ENCODE assay signal across 9 mouse cellular contexts in genomic region chr7:29290691-29291485, GRCm38 (mm10). TPM values are rescaled to one million over a fixed set of nuclear protein-coding genes. Genes with fewer than 3 reads are reported as not detected.
DNase-seq lines count a peak whose midpoint lies in the region; ATAC-seq and TF ChIP-seq lines count a peak whose summit lies in the region.
"Had no signal": no experiment of that assay in that cellular context is flagged by ENCODE, and none has a peak within 500 bp of the region (broad histone marks: within the 10 kb centered on the region; RNA-seq: fewer than 3 reads in every experiment).

No protein-coding gene starts in this region.

- peaks cover 29% of the 10 kb centered on the region for H3K4me1 ChIP-seq in heart, embryonic 11.5 days (ENCODE audit: control insufficient read depth, insufficient read depth, low read length)
- peaks cover 9 to 34% of the 10 kb centered on the region in 2 experiments; a peak in 3 of 4 replicates for H3K4me1 ChIP-seq in ES-E14 (ENCODE audit: control insufficient read depth in 2 of 2, insufficient read depth in 2 of 2, low read length in 2 of 2, poor library complexity in 1 of 2)
- peaks cover 51% of the 10 kb centered on the region for H3K4me1 ChIP-seq in forebrain, embryonic 13.5 days

- in situ Hi-C loops in ES-E14 (cut with MboI; ENCODE audit: low sequenced_read_pairs in 2 of 2, unreplicated experiment in 2 of 2), result no loop called here

- 49% methylated on average over 11 of the region's 11 CpGs for WGBS in heart, embryonic 11.5 days (ENCODE audit: insufficient replicate concordance)
- WGBS in forebrain, embryonic 13.5 days, result 39% methylated on average over 11 of the region's 11 CpGs

- no peak overlapping the region for H3K4me2 ChIP-seq in heart, embryonic 11.5 days
- peak overlapping the region; percentile 17; the same call in 1 of the 2 replicates for H3K4me2 ChIP-seq in forebrain, embryonic 13.5 days

- H3K27me3 ChIP-seq in heart, embryonic 11.5 days (ENCODE audit: control insufficient read depth, insufficient read depth, low read length), result peaks cover 28% of the 10 kb centered on the region
- H3K27me3 ChIP-seq in forebrain, embryonic 13.5 days, result peaks cover 14% of the 10 kb centered on the region; the same call in 1 of the 2 replicates

- intact Hi-C loops in heart, postnatal 36 days (cut with DNase I), result loop anchor here (10.0 kb wide), 1 partner anchor 316 kb away; no protein-coding TSS in a partner anchor
- intact Hi-C loops in left cerebral cortex, postnatal 14 days (cut with DNase I), result loop anchor here (10.0 kb wide), 1 partner anchor 166 kb away; the partner anchor contains the start of gene Ryr1

- H3K36me3 ChIP-seq in heart, embryonic 11.5 days (ENCODE audit: control insufficient read depth, insufficient read depth, low read length), result no peaks in the 10 kb centered on the region
- H3K36me3 ChIP-seq in ES-E14 (ENCODE audit: control insufficient read depth, insufficient read depth, low read length, poor library complexity, severe bottlenecking), result peaks cover 2% of the 10 kb centered on the region; the same call in 1 of the 2 replicates
- no peaks in the 10 kb centered on the region for H3K36me3 ChIP-seq in forebrain, embryonic 13.5 days (ENCODE audit: poor library complexity, severe bottlenecking)
- H3K36me3 ChIP-seq: G1E had no signal

- H3K9me3 ChIP-seq in heart, embryonic 11.5 days (replicated peaks; ENCODE audit: control insufficient read depth, low read length), result no peaks in the 10 kb centered on the region
- H3K9me3 ChIP-seq in ES-E14 (ENCODE audit: control insufficient read depth, insufficient read depth, low read depth, low read length), result no peaks in the 10 kb centered on the region
- no peaks in the 10 kb centered on the region for H3K9me3 ChIP-seq in forebrain, embryonic 13.5 days (replicated peaks)
- H3K9me3 ChIP-seq: G1E had no signal

- no peak overlapping the region for H3K27ac ChIP-seq in heart, embryonic 11.5 days (ENCODE audit: low read depth, low read length)
- H3K27ac ChIP-seq in ES-E14 (ENCODE audit: insufficient read depth, low read depth, low read length, poor library complexity, severe bottlenecking), result no peak overlapping the region
- peak overlapping the region; percentile 88 for H3K27ac ChIP-seq in forebrain, embryonic 13.5 days

- ATAC-seq in heart, embryonic 11.5 days (replicated peaks; ENCODE audit: insufficient number of reproducible peaks, low FRiP score, low TSS enrichment), result no peak
- ATAC-seq in forebrain, embryonic 13.5 days, result no peak

- 0 out of 2 replicates have a peak overlapping the region, but pooled peaks have one; percentile 5 for H3K9ac ChIP-seq in heart, embryonic 11.5 days (ENCODE audit: low read depth, low read length)
- H3K9ac ChIP-seq in ES-E14 (ENCODE audit: insufficient read depth, low read depth, low read length, poor library complexity, severe bottlenecking), result peak overlapping the region; percentile 9; the same call in 1 of the 2 replicates
- H3K9ac ChIP-seq in forebrain, embryonic 13.5 days, result peak overlapping the region; percentile 17; the same call in 1 of the 2 replicates

- no peak overlapping the region for H3K4me3 ChIP-seq in heart, embryonic 11.5 days (ENCODE audit: low read depth, low read length)
- H3K4me3 ChIP-seq in ES-E14 (ENCODE audit: insufficient read depth in 1 of 2, low read depth in 1 of 2, low read length in 2 of 2, poor library complexity in 1 of 2, severe bottlenecking in 1 of 2), result no peak overlapping the region
- H3K4me3 ChIP-seq in forebrain, embryonic 13.5 days, result no peak overlapping the region

- DNase-seq in heart, postnatal 36 days, result no peak
- DNase-seq in ES-E14 (ENCODE audit: low read depth, low spot score), result no peak
- peak; percentile 67 for DNase-seq in lung, postnatal 10 days
- no peak for DNase-seq in adrenal gland, postnatal 25 days
- DNase-seq in adrenal gland, adult 18-20 months (ENCODE audit: low spot score in 2 of 2), result no peak
- DNase-seq in left cerebral cortex, postnatal 14 days (ENCODE audit: low spot score in 2 of 2), result no peak

TF ChIP-seq in ES-E14, 5 proteins besides CTCF, POLR2A, EP300 and RAD21:
- TF ChIP-seq HCFC1 (IDR thresholded peaks at IDR 0.05; ENCODE audit: borderline replicate concordance, insufficient read depth, low read length) (no peak), ZNF384 (IDR thresholded peaks at IDR 0.05; ENCODE audit: low read depth, low read length) (no peak)

RNA-seq across cellular contexts. Expression of gene Ppp1r14a, which starts 1.8 kb away (rescaled TPM):
- 9.4 and 10.3 TPM in 2 replicates for polyA plus RNA-seq in heart, embryonic 11.5 days (2014; fragmentation: Nextera tagmentation; extraction: Ambion mirVana)
- total RNA-seq in heart, postnatal 36 days (2021), result 10 to 100 TPM in 1 of 2 experiments, 1 to 10 TPM in 1; 9.6 to 10.5 TPM
- total RNA-seq in ES-E14 (2012; rRNA removed), result 10.6 and 11.2 TPM in 2 replicates
- 14.9 and 17.2 TPM in 2 replicates for polyA plus RNA-seq in forebrain, embryonic 13.5 days (2015; fragmentation: Nextera tagmentation; extraction: Ambion mirVana)
- total RNA-seq in adrenal gland, postnatal 25 days (2021), result 5.5 and 6.7 TPM in 2 replicates
- 1 to 10 TPM; 4.8 TPM for total RNA-seq in adrenal gland, adult 18-20 months (2021)
- total RNA-seq in left cerebral cortex, postnatal 14 days (2021), result 1 to 10 TPM; 6.6 to 8.0 TPM
- total RNA-seq: G1E had no signal

RNA-seq across cellular contexts. Expression of gene Spint2, which starts 9.2 kb away (rescaled TPM):
- 39.2 and 42.8 TPM in 2 replicates for polyA plus RNA-seq in heart, embryonic 11.5 days (2014; fragmentation: Nextera tagmentation; extraction: Ambion mirVana)
- 10 to 100 TPM; 34.8 to 44.9 TPM for total RNA-seq in heart, postnatal 36 days (2021)
- total RNA-seq in ES-E14 (2012; rRNA removed), result 202 and 424 TPM in 2 replicates
- polyA plus RNA-seq in forebrain, embryonic 13.5 days (2015; fragmentation: Nextera tagmentation; extraction: Ambion mirVana), result 30.1 and 41.3 TPM in 2 replicates
- total RNA-seq in adrenal gland, postnatal 25 days (2021), result 23.0 and 36.9 TPM in 2 replicates
- total RNA-seq in adrenal gland, adult 18-20 months (2021), result 10 to 100 TPM; 48.4 to 83.8 TPM
- 10 to 100 TPM; 11.5 to 19.4 TPM for total RNA-seq in left cerebral cortex, postnatal 14 days (2021)

RNA-seq across cellular contexts. Expression of gene Dpf1, which starts 12.9 kb away (rescaled TPM):
- 2.9 and 3.3 TPM in 2 replicates for polyA plus RNA-seq in heart, embryonic 11.5 days (2014; fragmentation: Nextera tagmentation; extraction: Ambion mirVana)
- total RNA-seq in heart, postnatal 36 days (2021), result under 1 TPM; 0.44 to 0.51 TPM
- total RNA-seq in ES-E14 (2012; rRNA removed), result 18.0 and 20.0 TPM in 2 replicates
- polyA plus RNA-seq in forebrain, embryonic 13.5 days (2015; fragmentation: Nextera tagmentation; extraction: Ambion mirVana), result 165 and 182 TPM in 2 replicates
- 0.95 and 1.6 TPM in 2 replicates for total RNA-seq in adrenal gland, postnatal 25 days (2021)
- total RNA-seq in adrenal gland, adult 18-20 months (2021), result 1 to 10 TPM; 1.8 to 4.5 TPM
- 100 to 1,000 TPM in 1 of 2 experiments, 10 to 100 TPM in 1; 97.6 to 105 TPM for total RNA-seq in left cerebral cortex, postnatal 14 days (2021)

RNA-seq across cellular contexts. Expression of gene 2200002D01Rik, which starts 42.6 kb away (rescaled TPM):
- polyA plus RNA-seq in heart, embryonic 11.5 days (2014; fragmentation: Nextera tagmentation; extraction: Ambion mirVana), result 7.0 and 8.8 TPM in 2 replicates
- 1 to 10 TPM; 1.9 to 2.0 TPM for total RNA-seq in heart, postnatal 36 days (2021)
- total RNA-seq in ES-E14 (2012; rRNA removed), result 19.9 and 20.0 TPM in 2 replicates
- polyA plus RNA-seq in forebrain, embryonic 13.5 days (2015; fragmentation: Nextera tagmentation; extraction: Ambion mirVana), result 1.2 and 1.5 TPM in 2 replicates
- total RNA-seq in adrenal gland, postnatal 25 days (2021), result 0.86 and 2.0 TPM in 2 replicates
- 1 to 10 TPM; 1.8 to 2.8 TPM for total RNA-seq in adrenal gland, adult 18-20 months (2021)
- not detected for total RNA-seq in left cerebral cortex, postnatal 14 days (2021)
- polyA plus RNA-seq: G1E had no signal

RNA-seq across cellular contexts. Expression of gene Yif1b, which starts 52.8 kb away (rescaled TPM):
- 107 and 110 TPM in 2 replicates for polyA plus RNA-seq in heart, embryonic 11.5 days (2014; fragmentation: Nextera tagmentation; extraction: Ambion mirVana)
- 10 to 100 TPM; 69.1 to 73.8 TPM for total RNA-seq in heart, postnatal 36 days (2021)
- total RNA-seq in ES-E14 (2012; rRNA removed), result 201 and 296 TPM in 2 replicates
- polyA plus RNA-seq in forebrain, embryonic 13.5 days (2015; fragmentation: Nextera tagmentation; extraction: Ambion mirVana), result 73.4 and 75.5 TPM in 2 replicates
- 43.6 and 49.3 TPM in 2 replicates for total RNA-seq in adrenal gland, postnatal 25 days (2021)
- 10 to 100 TPM; 45.5 to 64.9 TPM for total RNA-seq in adrenal gland, adult 18-20 months (2021)
- total RNA-seq in left cerebral cortex, postnatal 14 days (2021), result 10 to 100 TPM; 48.4 to 50.9 TPM
